Mouse (Mus musculus): ENCODE results near the gene Atp6v1f. TPM values are rescaled to one million over a fixed set of nuclear protein-coding genes. Genes with fewer than 3 reads are reported as not detected.

The Atp6v1f gene
- polyA plus RNA-seq, 1 experiment: 827 TPM

- no peaks in the 10 kb centered on the region for H3K27me3 ChIP-seq (replicated peaks; ENCODE audit: control insufficient read depth, insufficient read depth, low read length)
Observed at GRCm38 (mm10) chr6:29501599-29501998, 34.1 kb downstream of the Atp6v1f start.

GRCm38 (mm10) chr6:29505493-29505892 is 38.0 kb downstream of the Atp6v1f start:
- Histone ChIP-seq H3K27ac (ENCODE audit: insufficient read depth, low read depth, low read length) (no peak overlapping the region), H3K27me3 (replicated peaks; ENCODE audit: control insufficient read depth, insufficient read depth, low read length) (no peaks in the 10 kb centered on the region), H3K4me1 (ENCODE audit: control insufficient read depth, insufficient read depth, low read length) (0 out of 2 replicates have a peak, but pooled peaks cover 3% of the 10 kb centered on the region), H3K36me3 (ENCODE audit: control insufficient read depth, insufficient read depth, low read length) (no peaks in the 10 kb centered on the region), H3K4me3 (ENCODE audit: insufficient read depth, low read depth, low read length) (no peak overlapping the region)
- 0 out of 2 replicates have a peak, but pooled peaks have one; percentile 1 for TF ChIP-seq CTCF (conservative IDR thresholded peaks at IDR 0.05; ENCODE audit: insufficient read depth, insufficient read length, low read depth, low read length)
- no peak for TF ChIP-seq POLR2A (IDR thresholded peaks at IDR 0.05; ENCODE audit: low read depth, low read length)
- WGBS: 81% methylated on average over 5 of the region's 5 CpGs
- DNase-seq: no peak

More at GRCm38 (mm10) chr6:29501599-29501998, 34.1 kb downstream of the Atp6v1f start:
- 90% methylated on average over 1 of the region's 1 CpGs for WGBS
- H3K27ac ChIP-seq (ENCODE audit: insufficient read depth, low read depth, low read length): no peak overlapping the region
- no peak overlapping the region for H3K4me3 ChIP-seq (ENCODE audit: insufficient read depth, low read depth, low read length)
- DNase-seq: peak; percentile 42
- H3K4me1 ChIP-seq (ENCODE audit: control insufficient read depth, insufficient read depth, low read length): no peaks in the 10 kb centered on the region
- no peaks in the 10 kb centered on the region for H3K36me3 ChIP-seq (ENCODE audit: control insufficient read depth, insufficient read depth, low read length)
- TF ChIP-seq CTCF (conservative IDR thresholded peaks at IDR 0.05; ENCODE audit: insufficient read depth, insufficient read length, low read depth, low read length) (peak; percentile 57), POLR2A (IDR thresholded peaks at IDR 0.05; ENCODE audit: low read depth, low read length) (no peak)

GRCm38 (mm10) chr6:29506834-29507233 is 39.3 kb downstream of the Atp6v1f start:
- WGBS: 32% methylated on average over 8 of the region's 8 CpGs

GRCm38 (mm10) chr6:29507447-29508309 is 40.2 kb downstream of the Atp6v1f start, which contains the start of gene Kcp:
TSS of gene Kcp (minus strand) at chr6:29507952.
- no peaks in the 10 kb centered on the region for H3K27me3 ChIP-seq (replicated peaks; ENCODE audit: control insufficient read depth, insufficient read depth, low read length)
- H3K4me3 ChIP-seq (ENCODE audit: insufficient read depth, low read depth, low read length): peak within 1 kb of the TSS; percentile 59
- H3K36me3 ChIP-seq (ENCODE audit: control insufficient read depth, insufficient read depth, low read length): no peaks in the 10 kb centered on the region
- H3K27ac ChIP-seq (ENCODE audit: insufficient read depth, low read depth, low read length): no peak within 1 kb of the TSS
- 2% methylated on average over 47 of the region's 47 CpGs for WGBS
- DNase-seq: peak; percentile 84
- H3K4me1 ChIP-seq (ENCODE audit: control insufficient read depth, insufficient read depth, low read length): 0 out of 2 replicates have a peak, but pooled peaks cover 3% of the 10 kb centered on the region
- TF ChIP-seq CTCF (conservative IDR thresholded peaks at IDR 0.05; ENCODE audit: insufficient read depth, insufficient read length, low read depth, low read length): no peak

More at GRCm38 (mm10) chr6:29506834-29507233, 39.3 kb downstream of the Atp6v1f start:
- no peak for TF ChIP-seq POLR2A (IDR thresholded peaks at IDR 0.05; ENCODE audit: low read depth, low read length)
- TF ChIP-seq CTCF (conservative IDR thresholded peaks at IDR 0.05; ENCODE audit: insufficient read depth, insufficient read length, low read depth, low read length): no peak
- H3K27ac ChIP-seq (ENCODE audit: insufficient read depth, low read depth, low read length): no peak overlapping the region
- DNase-seq: no peak
- H3K27me3 ChIP-seq (replicated peaks; ENCODE audit: control insufficient read depth, insufficient read depth, low read length): no peaks in the 10 kb centered on the region
- no peaks in the 10 kb centered on the region for H3K36me3 ChIP-seq (ENCODE audit: control insufficient read depth, insufficient read depth, low read length)
- peak overlapping the region; percentile 59; the same call in 1 of the 2 replicates for H3K4me3 ChIP-seq (ENCODE audit: insufficient read depth, low read depth, low read length)
- 0 out of 2 replicates have a peak, but pooled peaks cover 3% of the 10 kb centered on the region for H3K4me1 ChIP-seq (ENCODE audit: control insufficient read depth, insufficient read depth, low read length)

GRCm38 (mm10) chr6:29509086-29509485 is 41.6 kb downstream of the Atp6v1f start:
- H3K36me3 ChIP-seq (ENCODE audit: control insufficient read depth, insufficient read depth, low read length): no peaks in the 10 kb centered on the region
- 50% methylated on average over 2 of the region's 2 CpGs for WGBS
- no peak for DNase-seq
- no peaks in the 10 kb centered on the region for H3K27me3 ChIP-seq (replicated peaks; ENCODE audit: control insufficient read depth, insufficient read depth, low read length)
- H3K27ac ChIP-seq (ENCODE audit: insufficient read depth, low read depth, low read length): no peak overlapping the region
- TF ChIP-seq POLR2A (IDR thresholded peaks at IDR 0.05; ENCODE audit: low read depth, low read length) (no peak), CTCF (conservative IDR thresholded peaks at IDR 0.05; ENCODE audit: insufficient read depth, insufficient read length, low read depth, low read length) (no peak)
- no peak overlapping the region for H3K4me3 ChIP-seq (ENCODE audit: insufficient read depth, low read depth, low read length)
- peaks cover 3% of the 10 kb centered on the region; the same call in 1 of the 2 replicates for H3K4me1 ChIP-seq (ENCODE audit: control insufficient read depth, insufficient read depth, low read length)

GRCm38 (mm10) chr6:29513284-29513683 is 45.8 kb downstream of the Atp6v1f start:
- 6% methylated on average over 11 of the region's 11 CpGs for WGBS
- TF ChIP-seq POLR2A (IDR thresholded peaks at IDR 0.05; ENCODE audit: low read depth, low read length) (no peak), CTCF (conservative IDR thresholded peaks at IDR 0.05; ENCODE audit: insufficient read depth, insufficient read length, low read depth, low read length) (no peak)
- no peaks in the 10 kb centered on the region; the same call in 1 of the 2 replicates for H3K4me1 ChIP-seq (ENCODE audit: control insufficient read depth, insufficient read depth, low read length)
- H3K36me3 ChIP-seq (ENCODE audit: control insufficient read depth, insufficient read depth, low read length): no peaks in the 10 kb centered on the region
- H3K27ac ChIP-seq (ENCODE audit: insufficient read depth, low read depth, low read length): no peak overlapping the region
- H3K27me3 ChIP-seq (replicated peaks; ENCODE audit: control insufficient read depth, insufficient read depth, low read length): no peaks in the 10 kb centered on the region
- DNase-seq: peak; percentile 88
- H3K4me3 ChIP-seq (ENCODE audit: insufficient read depth, low read depth, low read length): 0 out of 2 replicates have a peak overlapping the region, but pooled peaks have one; percentile 9

GRCm38 (mm10) chr6:29517139-29517538 is 49.6 kb downstream of the Atp6v1f start:
- Histone ChIP-seq H3K36me3 (ENCODE audit: control insufficient read depth, insufficient read depth, low read length) (no peaks in the 10 kb centered on the region), H3K4me3 (ENCODE audit: insufficient read depth, low read depth, low read length) (no peak overlapping the region), H3K27ac (ENCODE audit: insufficient read depth, low read depth, low read length) (no peak overlapping the region), H3K4me1 (ENCODE audit: control insufficient read depth, insufficient read depth, low read length) (peaks cover under 1% of the 10 kb centered on the region; the same call in 1 of the 2 replicates), H3K27me3 (replicated peaks; ENCODE audit: control insufficient read depth, insufficient read depth, low read length) (no peaks in the 10 kb centered on the region)
- peak; percentile 77 for DNase-seq
- TF ChIP-seq POLR2A (IDR thresholded peaks at IDR 0.05; ENCODE audit: low read depth, low read length): no peak
- TF ChIP-seq CTCF (conservative IDR thresholded peaks at IDR 0.05; ENCODE audit: insufficient read depth, insufficient read length, low read depth, low read length): peak; percentile 92
- 9% methylated on average over 5 of the region's 5 CpGs for WGBS

Other genes with a start within 250 kb of the Atp6v1f start
- gene Hilpda, start 195.2 kb upstream of the Atp6v1f start, polyA plus RNA-seq (2012; rRNA removed): 6.5 and 7.4 TPM in 2 replicates
- 0.39 and 0.45 TPM in 2 replicates for gene Fam71f2, start 188.1 kb upstream of the Atp6v1f start, polyA plus RNA-seq (2012; rRNA removed)
- gene Fam71f1, start 148.6 kb upstream of the Atp6v1f start, polyA plus RNA-seq (2012; rRNA removed): 0.11 TPM in 1 of 2 replicates, not detected in the other
- gene Calu, start 119.6 kb upstream of the Atp6v1f start, polyA plus RNA-seq (2012; rRNA removed): 42.1 and 46.3 TPM in 2 replicates
- not detected in 2 replicates for gene Opn1sw, start 79.2 kb upstream of the Atp6v1f start, polyA plus RNA-seq (2012; rRNA removed)
- 4.0 and 5.6 TPM in 2 replicates for gene Ccdc136, start 71.4 kb upstream of the Atp6v1f start, polyA plus RNA-seq (2012; rRNA removed)
- gene Flnc, start 34.5 kb upstream of the Atp6v1f start, polyA plus RNA-seq (2012; rRNA removed): 0.49 and 2.6 TPM in 2 replicates
- 0.17 TPM in 1 of 2 replicates, not detected in the other for gene Atp6v1fnb, start 3.7 kb downstream of the Atp6v1f start, polyA plus RNA-seq (2012; rRNA removed)
- 25.7 and 26.2 TPM in 2 replicates for gene Kcp, start 40.2 kb downstream of the Atp6v1f start, polyA plus RNA-seq (2012; rRNA removed)
- 17.0 and 19.1 TPM in 2 replicates for gene Irf5, start 58.9 kb downstream of the Atp6v1f start, polyA plus RNA-seq (2012; rRNA removed)
- gene Tnpo3, start 142.2 kb downstream of the Atp6v1f start, polyA plus RNA-seq (2012; rRNA removed): 50.0 and 56.8 TPM in 2 replicates
- gene Tspan33, start 226.5 kb downstream of the Atp6v1f start, polyA plus RNA-seq (2012; rRNA removed): 34.1 and 39.8 TPM in 2 replicates

All from kidney, adult 2 months (tissue).